Mouse (Mus musculus) megakaryocyte, embryonic 14.5 days (primary cell): ENCODE data around the gene Gm49450.

Source experiments
- FLI1 ChIP-seq: IDR thresholded peaks from 2 replicates; pipeline ENCODE4 v1.6.1; 2012; ENCODE audit warnings: low read length, inconsistent platforms, mixed read lengths
- GATA1 ChIP-seq: IDR thresholded peaks from 3 replicates; pipeline ENCODE4 v1.6.1; 2012; ENCODE audit warnings: mixed read lengths, low read length, inconsistent platforms, borderline replicate concordance

- TF ChIP-seq GATA1, result no peak
- TF ChIP-seq FLI1, result no peak
Observed at GRCm38 (mm10) chr15:98941539-98941938, 11.8 kb downstream of the Gm49450 start.
